Mouse (Mus musculus) forebrain, embryonic 15.5 days (tissue): ENCODE measurements at regions not wholly inside any gene's neighbourhood (a gene's known extent, or its start where the extent isn't known, plus 50 kb on each side); places are given as distances from the start of the nearest gene placed in this dataset.

Experiments used
- ATAC-seq: fragments of 200-750 bp; cut with Nextera tagmentation; replicated peaks from 2 replicates; pipeline ENCODE4 v1.8.0; 2017; ENCODE audit warnings: mild to moderate bottlenecking, moderate TSS enrichment, moderate library complexity
- H3K27ac ChIP-seq: fragments of 300-500 bp; sonication (generic); replicated peaks from 2 replicates; pipeline ENCODE4 v1.5.1; 2015; ENCODE audit warnings: mild to moderate bottlenecking, inconsistent platforms
- H3K27me3 ChIP-seq: fragments of 300-500 bp; sonication (generic); 2 replicates; pipeline ENCODE4 v1.6.1; 2015; ENCODE audit warnings: inconsistent platforms
- H3K36me3 ChIP-seq: fragments of 300-500 bp; sonication (generic); 2 replicates; pipeline ENCODE4 v1.6.1; 2015; ENCODE audit warnings: mild to moderate bottlenecking, inconsistent platforms
- H3K4me1 ChIP-seq: fragments of 300-500 bp; sonication (generic); 2 replicates; pipeline ENCODE4 v1.6.1; 2015; ENCODE audit warnings: inconsistent platforms
- H3K4me2 ChIP-seq: fragments of 300-500 bp; sonication (generic); replicated peaks from 2 replicates; pipeline ENCODE4 v1.6.1; 2015; ENCODE audit warnings: mild to moderate bottlenecking, inconsistent platforms
- H3K4me3 ChIP-seq: fragments of 300-500 bp; sonication (generic); 2 replicates; pipeline ENCODE4 v1.5.1; 2015; ENCODE audit warnings: mild to moderate bottlenecking, inconsistent platforms
- H3K9ac ChIP-seq: fragments of 300-500 bp; sonication (generic); replicated peaks from 2 replicates; pipeline ENCODE4 v1.6.1; 2015; ENCODE audit warnings: mild to moderate bottlenecking, inconsistent platforms
- H3K9me3 ChIP-seq: fragments of 300-500 bp; sonication (generic); 2 replicates; pipeline ENCODE4 v1.6.1; 2016; ENCODE audit warnings: inconsistent platforms
- WGBS: fragments of 180-500 bp; shearing (Covaris S2); methylation state at CpG from one replicate; pipeline ENCODE4 v1.1.7; 2015; ENCODE audit warnings: mixed read lengths; 5-methylcytosine and 5-hydroxymethylcytosine counted together

DNA sequence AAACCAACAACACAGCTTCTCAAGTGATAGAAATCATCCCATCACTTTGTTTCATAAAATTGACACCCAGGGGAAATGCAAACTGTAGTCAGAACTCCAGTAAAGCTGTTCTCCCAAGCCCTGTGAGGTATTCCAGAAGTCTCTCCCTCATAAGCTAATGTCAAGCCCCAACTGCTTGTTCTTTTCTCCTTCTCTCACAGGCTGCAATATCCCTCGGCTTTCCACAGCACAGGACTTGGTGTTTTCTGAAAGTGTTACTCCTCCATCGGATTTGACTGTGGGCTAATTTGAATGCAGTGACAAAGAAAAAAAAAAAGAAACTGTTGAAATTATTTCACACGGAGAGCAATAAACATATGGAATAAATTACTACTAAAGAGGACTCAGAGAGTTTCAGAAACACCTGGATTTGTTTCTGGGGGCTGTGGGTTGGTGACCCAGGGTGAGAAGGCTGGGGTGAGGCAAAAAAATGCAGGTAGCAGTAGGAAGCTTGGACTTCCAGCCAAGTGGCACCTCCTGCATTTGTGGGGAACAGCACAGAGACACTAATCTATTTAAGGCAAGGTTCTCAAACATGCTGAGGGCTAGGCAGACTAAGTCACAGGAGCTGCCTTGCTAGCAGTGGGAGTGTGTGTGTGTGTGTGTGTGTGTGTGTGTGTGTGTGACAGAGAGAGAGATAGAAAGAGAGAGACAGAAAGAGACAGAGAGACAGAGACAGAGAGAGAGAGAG is 447.3 kb downstream of the Gm43517 start:
- Histone ChIP-seq H3K9me3 (no peaks in the 10 kb centered on the region), H3K27ac (peak overlapping the region; percentile 58; the same call in 1 of the 2 replicates), H3K4me2 (no peak overlapping the region), H3K27me3 (no peaks in the 10 kb centered on the region), H3K36me3 (no peaks in the 10 kb centered on the region), H3K4me1 (peaks cover 30% of the 10 kb centered on the region), H3K4me3 (no peak overlapping the region), H3K9ac (no peak overlapping the region)
- ATAC-seq = no peak
- WGBS = 38% methylated on average over 3 of the region's 3 CpGs

DNA sequence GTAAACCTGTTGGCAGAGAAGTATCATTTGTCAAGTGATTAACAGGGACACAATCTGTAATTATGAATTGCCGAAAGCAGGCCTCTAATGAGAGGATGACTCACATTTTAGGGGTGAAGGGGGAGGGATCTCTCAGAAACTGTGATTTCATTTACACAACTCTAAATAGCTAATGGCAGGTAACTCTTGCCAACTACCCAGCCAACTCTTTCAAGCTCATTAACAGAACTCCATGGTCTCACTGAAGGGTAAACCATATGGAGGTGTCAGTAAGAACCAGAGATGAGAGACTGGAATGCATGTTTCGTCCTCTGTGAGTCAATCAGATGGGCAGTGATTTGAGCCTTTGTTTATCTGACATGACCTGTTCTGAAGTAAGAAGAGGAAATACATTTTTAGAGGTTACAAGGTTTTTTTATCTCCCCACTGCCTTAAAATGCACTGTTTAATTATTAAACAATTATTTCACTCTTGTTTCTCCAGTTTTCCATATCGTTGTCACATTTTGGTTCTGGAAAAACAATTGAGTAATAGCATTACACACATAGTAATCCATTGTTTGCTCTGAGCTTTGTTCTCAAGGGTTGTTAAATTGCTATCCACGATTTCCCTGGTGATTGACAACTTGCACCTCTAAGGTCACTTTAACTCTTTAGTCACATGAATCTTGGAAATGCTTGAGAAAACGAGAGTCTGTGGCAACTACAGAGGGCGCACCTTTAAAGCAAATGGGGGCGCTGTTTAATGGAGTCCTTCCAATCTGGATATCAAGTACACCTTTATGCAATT is 451.5 kb downstream of the Gm43517 start:
- H3K27ac ChIP-seq = peak overlapping the region; percentile 67
- 32% methylated on average over 7 of the region's 7 CpGs for WGBS
- ATAC-seq = peak; percentile 92

DNA sequence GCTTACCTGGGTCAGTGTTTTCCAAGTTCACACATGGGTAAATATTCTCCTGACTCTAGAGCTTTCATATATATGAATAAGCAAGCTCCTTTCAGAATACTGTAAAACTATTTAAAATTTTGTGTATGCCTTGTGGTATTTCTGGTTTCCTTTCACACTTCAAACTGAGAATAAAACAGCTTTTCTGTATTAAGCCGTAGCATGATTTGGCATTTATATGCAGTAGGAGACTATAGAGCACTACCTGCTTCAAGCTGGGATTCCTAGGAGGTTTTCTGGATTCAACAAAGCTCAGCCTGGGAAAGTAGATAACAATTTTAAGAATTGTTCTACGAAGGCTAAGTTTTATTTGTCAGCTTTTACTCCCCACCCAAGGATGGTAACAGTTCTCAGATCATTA is 500.5 kb downstream of the Gm43517 start:
- Histone ChIP-seq H3K4me3 (no peak overlapping the region), H3K4me1 (no peaks in the 10 kb centered on the region), H3K36me3 (no peaks in the 10 kb centered on the region), H3K27me3 (no peaks in the 10 kb centered on the region), H3K4me2 (no peak overlapping the region), H3K27ac (no peak overlapping the region), H3K9ac (no peak overlapping the region), H3K9me3 (no peaks in the 10 kb centered on the region)
- no peak for ATAC-seq
- 77% methylated on average over 2 of the region's 2 CpGs for WGBS

More for the DNA sequence above, 451.5 kb downstream of the Gm43517 start:
- Histone ChIP-seq H3K4me2 (no peak overlapping the region), H3K4me3 (no peak overlapping the region), H3K36me3 (no peaks in the 10 kb centered on the region), H3K4me1 (peaks cover 16% of the 10 kb centered on the region), H3K9me3 (no peaks in the 10 kb centered on the region), H3K9ac (no peak overlapping the region), H3K27me3 (no peaks in the 10 kb centered on the region)

DNA sequence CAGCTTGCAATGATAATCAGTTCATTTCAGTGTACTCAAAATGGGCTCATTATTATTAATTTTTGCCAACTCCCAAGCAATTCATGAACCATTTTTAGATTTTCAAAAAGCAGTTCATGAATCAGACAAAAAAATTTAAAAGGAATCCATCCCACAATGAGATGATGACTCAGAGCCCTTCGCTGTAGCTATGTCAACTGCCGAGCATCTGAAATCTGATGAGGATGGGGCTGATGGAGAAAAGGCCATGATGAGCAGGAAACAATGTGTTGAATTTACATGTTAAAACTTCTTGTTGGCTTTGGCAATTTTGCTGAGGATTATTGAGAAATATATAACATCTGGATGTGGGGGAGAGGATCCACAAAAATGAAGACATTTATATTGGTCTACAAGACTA is 502.3 kb downstream of the Gm43517 start:
- Histone ChIP-seq H3K9me3 (no peaks in the 10 kb centered on the region), H3K4me1 (no peaks in the 10 kb centered on the region), H3K27ac (no peak overlapping the region), H3K27me3 (no peaks in the 10 kb centered on the region), H3K36me3 (no peaks in the 10 kb centered on the region), H3K9ac (no peak overlapping the region), H3K4me3 (no peak overlapping the region), H3K4me2 (no peak overlapping the region)
- WGBS = 82% methylated on average over 2 of the region's 2 CpGs
- no peak for ATAC-seq

DNA sequence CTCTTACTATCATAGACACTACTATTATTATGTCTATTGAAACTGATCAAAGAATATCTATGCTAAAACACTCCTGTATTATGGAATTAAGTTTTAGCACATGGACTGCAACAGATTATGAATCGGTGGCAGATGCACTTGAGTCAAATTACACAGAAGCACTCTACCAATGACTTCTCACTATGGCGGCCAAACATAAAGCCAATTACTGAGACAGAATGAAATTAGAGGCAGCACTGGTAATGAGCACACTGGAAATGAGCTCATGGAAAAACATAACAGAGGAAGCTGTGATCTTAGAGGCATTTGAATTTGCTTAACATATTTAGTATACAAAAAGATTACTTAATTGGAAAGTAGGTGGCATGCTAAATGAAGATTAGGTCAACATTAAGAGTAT is 512.8 kb downstream of the Gm43517 start:
- Histone ChIP-seq H3K9me3 (no peaks in the 10 kb centered on the region), H3K27me3 (no peaks in the 10 kb centered on the region), H3K4me2 (no peak overlapping the region), H3K4me3 (no peak overlapping the region), H3K9ac (no peak overlapping the region), H3K4me1 (no peaks in the 10 kb centered on the region), H3K27ac (no peak overlapping the region), H3K36me3 (no peaks in the 10 kb centered on the region)
- 38% methylated on average over 2 of the region's 2 CpGs for WGBS
- ATAC-seq = peak; percentile 58

DNA sequence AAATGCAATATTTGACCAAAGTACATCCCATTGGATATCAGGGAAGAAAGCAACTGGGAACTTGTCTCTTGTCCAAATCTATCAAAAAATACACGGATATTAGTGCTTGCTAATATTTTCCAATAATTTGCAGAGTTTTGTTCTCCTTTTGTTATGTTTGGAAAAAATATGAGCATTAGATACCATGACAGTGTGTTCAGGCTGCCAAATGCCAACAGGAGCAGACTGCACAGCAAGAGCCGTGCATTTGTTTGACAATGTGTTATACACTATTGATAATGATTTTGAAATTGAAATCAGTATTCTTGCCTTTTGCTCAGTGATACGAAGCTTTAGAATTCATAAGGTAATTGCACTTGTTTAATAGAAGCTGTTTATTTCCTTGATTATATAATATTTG is 530.7 kb downstream of the Gm43517 start:
- Histone ChIP-seq H3K27ac (no peak overlapping the region), H3K9me3 (no peaks in the 10 kb centered on the region)
- ATAC-seq = no peak

DNA sequence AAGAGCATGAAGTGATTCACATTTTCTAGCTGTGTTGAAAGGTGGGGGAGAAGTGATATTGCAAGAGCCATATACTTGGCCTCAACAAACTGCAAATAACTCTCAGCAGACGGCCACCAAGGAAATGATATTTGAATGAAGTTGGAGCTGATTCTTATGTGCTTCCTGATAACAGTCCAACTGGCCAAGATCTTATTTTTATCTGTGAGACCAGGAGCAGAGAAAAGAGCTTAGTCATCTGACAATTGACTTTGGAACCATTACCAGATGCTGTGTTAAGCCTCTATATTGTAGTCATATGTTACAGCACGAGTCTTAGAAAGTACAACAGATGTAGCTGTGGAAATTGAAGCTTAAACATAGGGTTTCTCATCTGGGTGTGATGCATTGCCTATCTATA is 536.6 kb downstream of the Gm43517 start:
- Histone ChIP-seq H3K36me3 (no peaks in the 10 kb centered on the region), H3K27ac (no peak overlapping the region), H3K4me3 (no peak overlapping the region), H3K4me1 (no peaks in the 10 kb centered on the region), H3K27me3 (no peaks in the 10 kb centered on the region), H3K9me3 (no peaks in the 10 kb centered on the region), H3K9ac (no peak overlapping the region), H3K4me2 (no peak overlapping the region)
- WGBS = 70% methylated on average over 2 of the region's 2 CpGs
- no peak for ATAC-seq

More for the DNA sequence above, 530.7 kb downstream of the Gm43517 start:
- Histone ChIP-seq H3K4me1 (no peaks in the 10 kb centered on the region), H3K27me3 (no peaks in the 10 kb centered on the region), H3K4me2 (no peak overlapping the region), H3K4me3 (no peak overlapping the region), H3K9ac (no peak overlapping the region), H3K36me3 (no peaks in the 10 kb centered on the region)
- 72% methylated on average over 3 of the region's 3 CpGs for WGBS

DNA sequence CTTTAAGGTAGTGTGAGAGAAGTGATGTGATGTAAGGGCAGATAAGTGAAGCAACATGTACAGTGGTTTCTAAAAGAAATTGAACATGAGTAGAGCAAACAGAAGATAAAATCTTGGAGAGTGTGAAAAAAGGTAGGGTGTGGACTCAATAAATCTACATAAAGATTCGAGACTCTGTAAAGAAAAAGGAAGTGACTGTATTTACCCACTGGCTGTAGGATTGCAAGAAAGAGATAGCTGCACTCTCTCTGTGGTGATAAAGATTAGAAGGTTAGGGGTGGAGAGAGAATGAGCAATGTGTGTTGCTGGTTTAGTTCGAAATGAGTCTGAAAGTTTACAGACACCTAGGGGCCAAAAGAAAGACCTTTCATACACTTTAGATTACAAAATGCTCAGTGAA is 555.8 kb downstream of the Gm43517 start:
- no peak overlapping the region for H3K4me3 ChIP-seq
- H3K4me1 ChIP-seq = peaks cover 15% of the 10 kb centered on the region
- no peak overlapping the region for H3K9ac ChIP-seq
- no peak overlapping the region for H3K4me2 ChIP-seq
- no peak overlapping the region for H3K27ac ChIP-seq
- no peaks in the 10 kb centered on the region for H3K27me3 ChIP-seq
- no peaks in the 10 kb centered on the region for H3K36me3 ChIP-seq
- WGBS = 91% methylated on average over 2 of the region's 2 CpGs
- H3K9me3 ChIP-seq = no peaks in the 10 kb centered on the region
- ATAC-seq = no peak

DNA sequence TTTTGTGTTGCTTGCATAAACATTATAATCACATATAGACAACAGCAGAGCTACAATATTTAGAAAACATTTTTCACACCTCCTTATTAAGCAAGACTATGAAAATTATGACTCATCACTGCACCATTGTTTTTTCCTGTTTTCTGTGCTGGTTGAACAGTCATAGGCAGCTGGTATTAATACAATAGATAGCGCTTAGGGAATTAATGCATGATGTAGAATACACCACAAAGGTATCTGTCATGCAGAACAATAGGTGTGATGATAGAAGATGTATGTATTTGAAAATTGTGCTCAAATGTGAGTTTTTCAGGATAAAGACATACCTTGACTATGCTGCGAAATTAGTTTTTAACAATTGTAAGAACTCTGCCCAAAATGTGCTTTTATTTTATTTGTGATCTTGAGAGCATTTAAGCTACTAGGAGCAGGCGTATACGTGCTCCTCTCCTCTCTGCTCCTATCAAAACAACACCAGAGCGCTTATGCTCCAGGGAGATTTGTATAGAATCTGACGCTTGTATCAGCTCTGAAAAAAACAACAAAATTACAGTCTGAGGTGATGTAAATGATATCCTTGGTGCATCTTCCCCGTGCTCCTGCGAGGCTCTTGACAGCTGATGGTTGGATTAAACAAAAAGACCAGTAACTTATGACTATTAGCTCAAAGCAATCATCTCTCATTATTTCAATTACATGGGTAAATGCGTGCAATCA is 560.1 kb downstream of the Gm43517 start:
- no peaks in the 10 kb centered on the region for H3K36me3 ChIP-seq
- H3K9me3 ChIP-seq = no peaks in the 10 kb centered on the region
- H3K9ac ChIP-seq = no peak overlapping the region
- no peak overlapping the region for H3K4me3 ChIP-seq
- peak overlapping the region; percentile 27 for H3K4me2 ChIP-seq
- WGBS = 30% methylated on average over 9 of the region's 9 CpGs
- no peaks in the 10 kb centered on the region for H3K27me3 ChIP-seq
- H3K27ac ChIP-seq = peak overlapping the region; percentile 88
- H3K4me1 ChIP-seq = peaks cover 29% of the 10 kb centered on the region
- peak; percentile 91 for ATAC-seq

DNA sequence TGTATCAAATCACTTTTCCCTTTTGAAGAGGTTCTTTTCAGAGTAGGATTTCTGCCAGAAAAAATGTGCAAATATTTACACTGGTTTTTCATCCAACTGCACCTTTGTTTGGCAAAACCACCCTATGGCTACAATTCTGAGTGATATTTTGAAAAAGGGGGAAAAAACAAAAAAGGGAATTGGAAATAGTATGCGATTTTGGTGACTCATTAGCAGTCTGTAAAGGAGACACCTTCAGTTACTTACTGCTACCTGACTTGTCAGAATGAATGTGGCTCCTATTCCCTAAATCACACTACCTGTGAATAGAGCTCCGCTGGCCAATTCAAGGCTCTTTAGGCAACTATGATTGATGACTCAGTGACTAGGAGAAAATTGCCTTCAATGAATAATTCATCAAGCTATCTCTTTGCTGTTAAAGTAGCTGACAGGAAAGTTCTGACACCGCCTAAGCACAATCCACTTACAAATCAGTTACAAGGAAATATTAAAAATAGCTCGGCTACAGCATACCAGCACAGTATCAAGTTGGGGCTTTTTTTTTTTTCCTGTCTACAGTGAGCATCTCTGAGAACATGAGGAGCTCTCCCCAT is 560.8 kb downstream of the Gm43517 start:
- WGBS = 13% methylated on average over 4 of the region's 4 CpGs
- H3K4me2 ChIP-seq = peak overlapping the region; percentile 27

DNA sequence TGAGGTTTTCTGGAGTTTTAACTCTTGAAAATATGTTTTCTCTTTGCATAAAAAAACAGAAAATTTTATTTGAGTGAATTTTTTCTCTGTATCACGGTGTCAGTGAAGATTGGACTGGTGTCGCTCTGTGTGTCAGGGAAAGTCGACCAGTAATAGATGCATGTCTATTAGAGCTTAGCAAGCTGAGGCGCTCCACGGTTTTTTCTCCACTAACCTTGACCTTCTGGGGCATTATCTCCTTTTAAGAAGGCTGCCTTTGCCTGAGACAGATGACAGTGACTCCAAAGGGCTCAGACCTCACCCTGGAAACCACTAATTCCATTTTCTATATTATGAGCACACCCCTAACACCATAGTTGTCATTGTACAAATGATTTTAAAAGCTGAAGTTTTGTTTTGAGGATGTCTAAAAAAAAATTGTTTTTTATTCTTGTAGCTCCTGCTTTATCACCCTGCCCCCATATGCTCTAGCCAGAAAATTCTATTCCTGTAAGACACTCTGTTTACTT is 561.8 kb downstream of the Gm43517 start:
- no peak overlapping the region for H3K9ac ChIP-seq
- no peaks in the 10 kb centered on the region for H3K36me3 ChIP-seq
- H3K27me3 ChIP-seq = no peaks in the 10 kb centered on the region
- 54% methylated on average over 5 of the region's 5 CpGs for WGBS
- no peak overlapping the region for H3K4me2 ChIP-seq
- peaks cover 29% of the 10 kb centered on the region for H3K4me1 ChIP-seq
- H3K27ac ChIP-seq = peak overlapping the region; percentile 81
- H3K9me3 ChIP-seq = no peaks in the 10 kb centered on the region
- H3K4me3 ChIP-seq = no peak overlapping the region
- no peak for ATAC-seq

More for the DNA sequence above, 560.8 kb downstream of the Gm43517 start:
- Histone ChIP-seq H3K36me3 (no peaks in the 10 kb centered on the region), H3K9ac (no peak overlapping the region), H3K4me1 (peaks cover 29% of the 10 kb centered on the region), H3K27ac (peak overlapping the region; percentile 88), H3K4me3 (no peak overlapping the region), H3K9me3 (no peaks in the 10 kb centered on the region), H3K27me3 (no peaks in the 10 kb centered on the region)
- peak; percentile 89 for ATAC-seq

DNA sequence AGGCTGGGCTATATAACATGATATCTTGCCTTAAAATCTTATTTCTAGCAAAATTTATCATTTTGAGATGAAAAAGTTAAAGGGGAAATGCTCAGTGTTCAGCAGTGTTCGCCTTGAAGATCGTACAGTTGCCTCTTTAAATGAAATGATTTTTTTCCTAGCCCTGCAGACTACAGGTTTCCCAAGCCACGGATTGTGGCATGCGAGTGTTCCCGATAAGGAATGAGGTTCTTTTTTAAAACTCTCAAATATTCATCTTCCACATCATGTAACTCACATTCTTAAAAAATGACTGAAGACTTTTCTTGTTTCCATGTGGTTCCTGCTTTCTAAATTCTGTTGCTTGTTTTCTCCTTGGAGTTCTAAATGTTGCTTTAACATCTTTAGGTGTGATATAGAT is 566.0 kb downstream of the Gm43517 start:
- Histone ChIP-seq H3K9ac (no peak overlapping the region), H3K27me3 (no peaks in the 10 kb centered on the region), H3K36me3 (no peaks in the 10 kb centered on the region), H3K27ac (peak overlapping the region; percentile 81), H3K4me3 (no peak overlapping the region), H3K4me1 (peaks cover 16% of the 10 kb centered on the region), H3K9me3 (no peaks in the 10 kb centered on the region), H3K4me2 (no peak overlapping the region)
- no peak for ATAC-seq
- WGBS = 71% methylated on average over 5 of the region's 5 CpGs
